Mouse (Mus musculus): Measurements from ENCODE around the gene Chsy1. TPM values are rescaled to one million over a fixed set of nuclear protein-coding genes. Genes with fewer than 3 reads are reported as not detected.

Chsy1 gene
- polyA plus RNA-seq, 1 experiment from 2014 or later: 6.1 TPM

DNA sequence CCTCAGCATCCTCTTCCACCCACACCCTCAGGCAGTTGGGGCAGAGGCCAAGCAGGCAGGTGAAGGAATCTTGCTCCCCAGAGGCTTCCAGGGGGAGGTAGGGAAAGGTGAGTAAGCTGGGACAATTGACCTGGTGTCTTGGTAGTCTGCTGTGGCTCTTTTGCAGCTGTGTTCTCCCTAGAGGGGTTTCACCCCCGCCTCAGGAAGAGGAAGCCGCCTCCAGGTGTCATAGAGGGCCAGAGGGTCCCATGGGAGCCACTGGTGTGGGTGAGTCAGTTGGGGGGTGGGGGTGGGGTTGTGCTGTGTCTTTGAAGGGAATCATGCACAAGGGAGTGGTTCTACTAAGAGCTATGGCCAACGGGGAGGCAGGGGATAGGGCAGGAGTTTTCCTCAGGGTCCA is 85.2 kb downstream of the Chsy1 start:
- 69% methylated on average over 3 of the region's 3 CpGs for WGBS
- H3K27me3 ChIP-seq (ENCODE audit: control insufficient read depth, insufficient read depth, low read length): no peaks in the 10 kb centered on the region
- TF ChIP-seq CTCF (IDR thresholded peaks at IDR 0.05; ENCODE audit: low read depth): no peak
- TF ChIP-seq EP300 (optimal IDR thresholded peaks at IDR 0.05): no peak
- no peak overlapping the region for H3K27ac ChIP-seq (replicated peaks)
- no peak overlapping the region for H3K4me2 ChIP-seq (replicated peaks; ENCODE audit: low read depth)
- DNase-seq (ENCODE audit: low spot score): no peak
- H3K36me3 ChIP-seq (ENCODE audit: control insufficient read depth, insufficient read depth, low read length): no peaks in the 10 kb centered on the region
- ATAC-seq (ENCODE audit: low FRiP score, low TSS enrichment): no peak
- H3K9ac ChIP-seq (ENCODE audit: low read length): no peak overlapping the region
- no peaks in the 10 kb centered on the region for H3K9me3 ChIP-seq (ENCODE audit: control insufficient read depth, low read length)
- H3K4me3 ChIP-seq (ENCODE audit: low read depth, low read length): no peak overlapping the region
- no peaks in the 10 kb centered on the region for H3K4me1 ChIP-seq (replicated peaks; ENCODE audit: control insufficient read depth, insufficient read depth)

DNA sequence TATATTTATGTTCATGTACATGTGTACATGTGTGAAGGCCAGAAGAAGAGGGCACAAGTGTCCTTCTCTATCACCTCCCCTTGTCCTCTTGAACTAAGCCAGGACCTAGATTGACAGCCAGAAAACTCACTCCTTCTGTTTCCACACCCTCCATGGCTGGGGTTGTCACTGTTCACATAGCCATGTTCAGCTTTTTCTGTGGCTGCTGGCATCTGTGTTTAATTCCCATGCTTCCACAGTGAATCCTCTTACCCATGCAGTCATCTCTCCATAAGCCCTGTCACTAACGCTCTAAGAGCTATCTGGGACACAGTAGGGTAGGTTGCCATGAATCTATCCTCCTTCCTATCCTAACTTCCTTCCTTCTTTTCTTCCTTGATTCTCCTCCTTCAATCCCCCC is 86.6 kb downstream of the Chsy1 start:
- 79% methylated on average over 1 of the region's 1 CpGs for WGBS
- DNase-seq (ENCODE audit: low spot score) (no peak), ATAC-seq (ENCODE audit: low FRiP score, low TSS enrichment) (no peak)
- Histone ChIP-seq H3K9ac (ENCODE audit: low read length) (no peak overlapping the region), H3K27me3 (ENCODE audit: control insufficient read depth, insufficient read depth, low read length) (no peaks in the 10 kb centered on the region), H3K4me3 (ENCODE audit: low read depth, low read length) (no peak overlapping the region), H3K4me2 (replicated peaks; ENCODE audit: low read depth) (no peak overlapping the region), H3K9me3 (ENCODE audit: control insufficient read depth, low read length) (no peaks in the 10 kb centered on the region), H3K36me3 (ENCODE audit: control insufficient read depth, insufficient read depth, low read length) (no peaks in the 10 kb centered on the region), H3K27ac (replicated peaks) (no peak overlapping the region), H3K4me1 (replicated peaks; ENCODE audit: control insufficient read depth, insufficient read depth) (no peaks in the 10 kb centered on the region)
- TF ChIP-seq EP300 (optimal IDR thresholded peaks at IDR 0.05): no peak
- no peak for TF ChIP-seq CTCF (IDR thresholded peaks at IDR 0.05; ENCODE audit: low read depth)

GRCm38 (mm10) chr7:66196609-66197445 is 87.5 kb downstream of the Chsy1 start:
- TF ChIP-seq EP300 (optimal IDR thresholded peaks at IDR 0.05): no peak
- TF ChIP-seq CTCF (IDR thresholded peaks at IDR 0.05; ENCODE audit: low read depth): no peak
- Histone ChIP-seq H3K9me3 (ENCODE audit: control insufficient read depth, low read length) (no peaks in the 10 kb centered on the region), H3K36me3 (ENCODE audit: control insufficient read depth, insufficient read depth, low read length) (no peaks in the 10 kb centered on the region), H3K4me1 (replicated peaks; ENCODE audit: control insufficient read depth, insufficient read depth) (no peaks in the 10 kb centered on the region), H3K27ac (replicated peaks) (no peak overlapping the region), H3K9ac (ENCODE audit: low read length) (no peak overlapping the region), H3K27me3 (ENCODE audit: control insufficient read depth, insufficient read depth, low read length) (no peaks in the 10 kb centered on the region), H3K4me3 (ENCODE audit: low read depth, low read length) (no peak overlapping the region), H3K4me2 (replicated peaks; ENCODE audit: low read depth) (no peak overlapping the region)
- no peak for ATAC-seq (ENCODE audit: low FRiP score, low TSS enrichment)
- 57% methylated on average over 11 of the region's 11 CpGs for WGBS
- DNase-seq (ENCODE audit: low spot score): peak; percentile 45

DNA sequence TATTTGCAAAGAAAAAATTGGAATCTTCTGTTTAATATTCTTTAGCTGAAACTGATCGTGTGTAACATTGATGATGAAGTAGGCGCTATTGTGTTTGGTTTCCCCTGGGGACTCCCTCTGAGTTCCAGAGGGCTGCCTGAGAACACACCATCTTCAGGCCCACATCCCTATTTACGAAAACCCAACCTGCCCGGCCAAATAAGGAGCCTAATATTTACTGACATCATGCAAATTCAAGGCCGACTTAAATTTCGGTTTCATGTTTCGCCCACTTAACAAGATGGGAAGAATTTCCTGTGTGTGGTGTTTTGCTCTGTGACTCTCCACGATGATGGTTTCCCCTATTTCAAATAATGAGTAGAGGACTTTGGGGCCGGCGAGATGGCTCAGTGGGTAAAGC is 89.1 kb downstream of the Chsy1 start:
- no peak for TF ChIP-seq CTCF (IDR thresholded peaks at IDR 0.05; ENCODE audit: low read depth)
- no peak for TF ChIP-seq EP300 (optimal IDR thresholded peaks at IDR 0.05)
- Histone ChIP-seq H3K36me3 (ENCODE audit: control insufficient read depth, insufficient read depth, low read length) (no peaks in the 10 kb centered on the region), H3K4me3 (ENCODE audit: low read depth, low read length) (no peak overlapping the region), H3K4me2 (replicated peaks; ENCODE audit: low read depth) (no peak overlapping the region), H3K27ac (replicated peaks) (no peak overlapping the region), H3K27me3 (ENCODE audit: control insufficient read depth, insufficient read depth, low read length) (no peaks in the 10 kb centered on the region), H3K9ac (ENCODE audit: low read length) (no peak overlapping the region), H3K4me1 (replicated peaks; ENCODE audit: control insufficient read depth, insufficient read depth) (no peaks in the 10 kb centered on the region), H3K9me3 (ENCODE audit: control insufficient read depth, low read length) (no peaks in the 10 kb centered on the region)
- WGBS: 76% methylated on average over 10 of the region's 10 CpGs
- ATAC-seq (ENCODE audit: low FRiP score, low TSS enrichment): no peak
- DNase-seq (ENCODE audit: low spot score): no peak

DNA sequence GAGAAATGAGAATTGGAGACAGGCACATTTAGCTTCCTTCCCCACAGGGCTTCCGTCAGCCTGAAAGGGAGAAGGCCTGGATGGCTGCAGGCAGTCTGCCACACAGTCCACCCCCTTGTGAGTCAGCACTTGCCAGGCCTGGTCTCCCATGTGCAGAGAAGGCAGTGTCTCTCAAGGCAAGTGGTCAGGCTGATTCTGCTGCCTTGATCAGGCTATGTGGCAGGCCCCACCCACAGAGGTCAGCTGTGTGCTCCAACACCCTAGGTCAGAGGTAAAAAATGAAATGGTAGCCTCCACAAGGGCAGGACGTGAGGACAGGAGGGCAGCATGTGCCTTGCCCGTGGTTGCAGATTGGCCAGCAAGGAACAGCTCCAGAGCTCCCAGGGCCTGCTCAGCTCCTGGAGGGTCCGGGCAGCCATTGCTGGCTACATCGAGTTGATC is 90.1 kb downstream of the Chsy1 start:
- Histone ChIP-seq H3K9me3 (ENCODE audit: control insufficient read depth, low read length) (no peaks in the 10 kb centered on the region), H3K4me2 (replicated peaks; ENCODE audit: low read depth) (no peak overlapping the region), H3K4me3 (ENCODE audit: low read depth, low read length) (no peak overlapping the region), H3K36me3 (ENCODE audit: control insufficient read depth, insufficient read depth, low read length) (no peaks in the 10 kb centered on the region), H3K4me1 (replicated peaks; ENCODE audit: control insufficient read depth, insufficient read depth) (no peaks in the 10 kb centered on the region), H3K27me3 (ENCODE audit: control insufficient read depth, insufficient read depth, low read length) (no peaks in the 10 kb centered on the region), H3K9ac (ENCODE audit: low read length) (no peak overlapping the region), H3K27ac (replicated peaks) (no peak overlapping the region)
- DNase-seq (ENCODE audit: low spot score) (peak; percentile 32), ATAC-seq (ENCODE audit: low FRiP score, low TSS enrichment) (peak; percentile 58)
- no peak for TF ChIP-seq CTCF (IDR thresholded peaks at IDR 0.05; ENCODE audit: low read depth)
- no peak for TF ChIP-seq EP300 (optimal IDR thresholded peaks at IDR 0.05)
- 77% methylated on average over 5 of the region's 5 CpGs for WGBS

GRCm38 (mm10) chr7:66200383-66200782 is 91.1 kb downstream of the Chsy1 start:
- no peak for DNase-seq (ENCODE audit: low spot score)
- H3K36me3 ChIP-seq (ENCODE audit: control insufficient read depth, insufficient read depth, low read length): no peaks in the 10 kb centered on the region
- no peak overlapping the region for H3K4me3 ChIP-seq (ENCODE audit: low read depth, low read length)
- WGBS: 76% methylated on average over 3 of the region's 3 CpGs
- H3K27ac ChIP-seq (replicated peaks): no peak overlapping the region
- H3K9ac ChIP-seq (ENCODE audit: low read length): no peak overlapping the region
- no peaks in the 10 kb centered on the region for H3K27me3 ChIP-seq (ENCODE audit: control insufficient read depth, insufficient read depth, low read length)
- H3K4me2 ChIP-seq (replicated peaks; ENCODE audit: low read depth): no peak overlapping the region
- no peaks in the 10 kb centered on the region for H3K9me3 ChIP-seq (ENCODE audit: control insufficient read depth, low read length)
- no peak for ATAC-seq (ENCODE audit: low FRiP score, low TSS enrichment)
- H3K4me1 ChIP-seq (replicated peaks; ENCODE audit: control insufficient read depth, insufficient read depth): no peaks in the 10 kb centered on the region
- TF ChIP-seq CTCF (IDR thresholded peaks at IDR 0.05; ENCODE audit: low read depth): no peak
- no peak for TF ChIP-seq EP300 (optimal IDR thresholded peaks at IDR 0.05)

All from stomach, postnatal 0 days (tissue).